Mouse (Mus musculus) hindbrain, embryonic 16.5 days (tissue): ENCODE measurements around the gene Axdnd1. TPM values are rescaled to one million over a fixed set of nuclear protein-coding genes. Genes with fewer than 3 reads are reported as not detected.

Experiments
- ATAC-seq: fragments of 200-750 bp; cut with Nextera tagmentation; 2 replicates; pipeline ENCODE4 v1.8.0; 2017; ENCODE audit warnings: moderate TSS enrichment, moderate library complexity
- H3K27ac ChIP-seq: fragments of 300-500 bp; sonication (generic); 2 replicates; pipeline ENCODE4 v1.5.1; 2014; ENCODE audit warnings: low read depth, mild to moderate bottlenecking, control low read depth, low read length, moderate library complexity
- H3K27me3 ChIP-seq: fragments of 300-500 bp; sonication (generic); replicated peaks from 2 replicates; pipeline ENCODE4 v1.6.1; 2014; ENCODE audit warnings: low read length; ENCODE audit not compliant: control insufficient read depth, insufficient read depth
- H3K36me3 ChIP-seq: fragments of 300-500 bp; sonication (generic); 2 replicates; pipeline ENCODE4 v1.6.1; 2014; ENCODE audit warnings: mild to moderate bottlenecking, low read length, moderate library complexity, mixed read lengths; ENCODE audit not compliant: control insufficient read depth, insufficient read depth
- H3K4me1 ChIP-seq: fragments of 300-500 bp; sonication (generic); 2 replicates; pipeline ENCODE4 v1.6.1; 2014; ENCODE audit warnings: low read depth, low read length; ENCODE audit not compliant: control insufficient read depth, insufficient read depth
- H3K4me2 ChIP-seq: fragments of 300-500 bp; sonication (generic); 2 replicates; pipeline ENCODE4 v1.6.1; 2014; ENCODE audit warnings: mild to moderate bottlenecking, low read length, control low read depth, moderate library complexity
- H3K4me3 ChIP-seq: fragments of 300-500 bp; sonication (generic); 2 replicates; pipeline ENCODE4 v1.5.1; 2014; ENCODE audit warnings: mild to moderate bottlenecking, low read length, control low read depth, moderate library complexity
- H3K9ac ChIP-seq: fragments of 300-500 bp; sonication (generic); 2 replicates; pipeline ENCODE4 v1.6.1; 2014; ENCODE audit warnings: low read depth, mild to moderate bottlenecking, control low read depth, low read length, moderate library complexity
- H3K9me3 ChIP-seq: fragments of 300-500 bp; sonication (generic); 2 replicates; pipeline ENCODE4 v1.6.1; 2014; ENCODE audit warnings: mild to moderate bottlenecking, low read length, moderate library complexity; ENCODE audit not compliant: control insufficient read depth
- WGBS: fragments of 180-500 bp; shearing (Covaris S2); extraction: QIAGEN DNeasy Blood & Tissue Kit; methylation state at CpG from one replicate; pipeline ENCODE4 v1.1.7; 2014; 5-methylcytosine and 5-hydroxymethylcytosine counted together
- polyA plus RNA-seq: library from polyadenylated mRNA; unstranded; fragments of >200 nt; fragmentation: Nextera tagmentation; extraction: Ambion mirVana; gene quantifications from 2 replicates; pipeline ENCODE4 v1.2.1, GENCODE M21; 2015

Gene Axdnd1
- polyA plus RNA-seq, 1 experiment from 2014 or later: 0.43 TPM

DNA sequence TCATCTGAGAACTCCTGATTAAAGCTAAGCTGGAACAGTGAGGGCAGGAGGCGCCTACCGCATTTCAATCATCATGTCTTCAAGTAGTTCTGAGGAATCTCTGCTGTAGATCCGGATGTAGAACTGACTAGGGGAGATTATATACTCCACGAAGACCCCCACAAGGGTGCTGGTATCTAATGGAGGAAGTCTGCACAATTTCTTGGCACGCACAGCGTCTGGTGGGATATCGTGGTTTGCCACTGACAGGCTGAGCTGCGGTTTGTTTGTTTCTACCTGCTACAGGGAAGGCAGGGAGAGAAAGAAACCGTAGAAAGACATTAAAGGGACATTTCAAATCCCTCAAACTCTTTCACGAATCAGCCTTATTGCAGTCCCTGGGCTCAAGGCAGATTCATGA lies 136.8 kb downstream of the Axdnd1 start:
- Histone ChIP-seq H3K27me3 (no peaks in the 10 kb centered on the region), H3K9me3 (no peaks in the 10 kb centered on the region), H3K4me1 (no peaks in the 10 kb centered on the region), H3K9ac (no peak overlapping the region), H3K36me3 (no peaks in the 10 kb centered on the region), H3K27ac (no peak overlapping the region), H3K4me2 (no peak overlapping the region), H3K4me3 (no peak overlapping the region)
- WGBS: 76% methylated on average over 10 of the region's 10 CpGs
- ATAC-seq: no peak

DNA sequence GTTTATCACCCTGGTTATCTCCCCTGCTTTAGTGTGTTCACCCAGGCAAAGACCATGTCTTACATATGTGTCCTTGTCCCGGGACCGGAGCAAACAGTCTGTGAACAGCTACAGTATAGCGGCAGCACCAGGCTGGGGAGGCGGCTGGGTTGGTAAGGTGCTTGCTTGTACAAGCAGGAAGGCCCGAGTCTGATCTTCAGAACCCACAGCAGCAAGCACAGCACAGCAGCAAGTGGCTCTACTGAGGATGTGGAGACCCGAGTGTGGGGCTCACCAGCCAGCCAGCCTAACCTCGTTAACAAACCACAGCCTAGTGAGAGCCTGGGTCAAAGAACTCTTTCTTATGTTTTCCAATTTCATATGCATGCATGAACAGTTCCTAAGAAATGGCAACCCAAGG lies 140.8 kb downstream of the Axdnd1 start:
- Histone ChIP-seq H3K9ac (no peak overlapping the region), H3K36me3 (no peaks in the 10 kb centered on the region), H3K4me3 (no peak overlapping the region), H3K4me1 (no peaks in the 10 kb centered on the region), H3K9me3 (no peaks in the 10 kb centered on the region), H3K4me2 (no peak overlapping the region), H3K27ac (no peak overlapping the region), H3K27me3 (no peaks in the 10 kb centered on the region)
- no peak for ATAC-seq
- 84% methylated on average over 7 of the region's 7 CpGs for WGBS

DNA sequence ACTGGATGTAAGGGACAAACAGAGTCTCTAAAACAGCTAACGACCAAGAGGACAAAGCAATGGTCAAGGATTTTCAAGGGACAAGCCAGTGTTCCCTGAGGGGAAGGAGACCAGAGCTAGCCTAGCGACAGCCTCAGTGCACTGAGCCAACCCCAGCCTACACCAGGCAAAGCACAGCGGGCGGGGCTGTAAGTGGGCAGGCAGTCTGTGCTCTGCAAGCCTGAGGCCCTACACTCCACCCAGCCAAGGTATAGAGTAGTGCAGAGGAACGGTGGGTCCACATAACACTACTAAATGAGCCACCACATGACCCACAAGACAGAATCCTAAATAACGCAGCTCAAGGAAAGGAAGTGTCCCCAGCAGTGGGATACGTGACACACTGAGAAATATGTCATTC lies 147.3 kb downstream of the Axdnd1 start:
- Histone ChIP-seq H3K4me3 (no peak overlapping the region), H3K27me3 (no peaks in the 10 kb centered on the region), H3K27ac (no peak overlapping the region), H3K9me3 (no peaks in the 10 kb centered on the region), H3K4me1 (no peaks in the 10 kb centered on the region), H3K36me3 (no peaks in the 10 kb centered on the region), H3K9ac (no peak overlapping the region), H3K4me2 (no peak overlapping the region)
- no peak for ATAC-seq
- 71% methylated on average over 7 of the region's 7 CpGs for WGBS

Other genes with a start within 250 kb of the Axdnd1 start
- gene Fam163a, start 216.1 kb downstream of the Axdnd1 start, polyA plus RNA-seq: 3.7 and 4.5 TPM in 2 replicates
- 1.0 and 1.2 TPM in 2 replicates for gene Tdrd5, start 117.5 kb downstream of the Axdnd1 start, polyA plus RNA-seq
- gene Nphs2, start 110.4 kb downstream of the Axdnd1 start, polyA plus RNA-seq: 0.66 and 0.73 TPM in 2 replicates
- 424 and 530 TPM in 2 replicates for gene Gm2000, start 55.1 kb downstream of the Axdnd1 start, polyA plus RNA-seq
- gene Soat1, start 53.2 kb upstream of the Axdnd1 start, polyA plus RNA-seq: 11.3 and 12.6 TPM in 2 replicates
- 0.34 and 0.91 TPM in 2 replicates for gene Gm10031, start 102.9 kb upstream of the Axdnd1 start, polyA plus RNA-seq
- gene Abl2, start 137.6 kb upstream of the Axdnd1 start, polyA plus RNA-seq: 5.3 and 6.1 TPM in 2 replicates